Mouse (Mus musculus) heart, postnatal 25 days (tissue): Measurements from ENCODE around the gene T2. TPM values are rescaled to one million over a fixed set of nuclear protein-coding genes. Genes with fewer than 3 reads are reported as not detected.
"Not testable (repeated sequence)": the region's sequence is repeated elsewhere in the genome, so short reads cannot be mapped to it uniquely, and the experiment has no call there.

ENCODE experiments used
- DNase-seq: peaks from one replicate; pipeline ENCODE4 v3.0.0; 2022; ENCODE audit warnings: low spot score
- intact Hi-C: fragments of 180-260 bp; cut with DNase I; formaldehyde crosslinking; loops from one replicate; pipeline ENCODE4 v1.15.1; 2025
- total RNA-seq, 2 experiments: library from RNA; stranded (reverse); gene quantifications; 2 replicates each; pipeline ENCODE4 v1.2.3; 2021

The T2 gene
- under 1 TPM; 0.31 to 0.47 TPM for total RNA-seq

GRCm38 (mm10) chr17:8355692-8356091, at the start of gene T2:
TSS of gene T2 (plus strand) at chr17:8355992.
- no peak for DNase-seq
- intact Hi-C loops, result no loop called here

DNA sequence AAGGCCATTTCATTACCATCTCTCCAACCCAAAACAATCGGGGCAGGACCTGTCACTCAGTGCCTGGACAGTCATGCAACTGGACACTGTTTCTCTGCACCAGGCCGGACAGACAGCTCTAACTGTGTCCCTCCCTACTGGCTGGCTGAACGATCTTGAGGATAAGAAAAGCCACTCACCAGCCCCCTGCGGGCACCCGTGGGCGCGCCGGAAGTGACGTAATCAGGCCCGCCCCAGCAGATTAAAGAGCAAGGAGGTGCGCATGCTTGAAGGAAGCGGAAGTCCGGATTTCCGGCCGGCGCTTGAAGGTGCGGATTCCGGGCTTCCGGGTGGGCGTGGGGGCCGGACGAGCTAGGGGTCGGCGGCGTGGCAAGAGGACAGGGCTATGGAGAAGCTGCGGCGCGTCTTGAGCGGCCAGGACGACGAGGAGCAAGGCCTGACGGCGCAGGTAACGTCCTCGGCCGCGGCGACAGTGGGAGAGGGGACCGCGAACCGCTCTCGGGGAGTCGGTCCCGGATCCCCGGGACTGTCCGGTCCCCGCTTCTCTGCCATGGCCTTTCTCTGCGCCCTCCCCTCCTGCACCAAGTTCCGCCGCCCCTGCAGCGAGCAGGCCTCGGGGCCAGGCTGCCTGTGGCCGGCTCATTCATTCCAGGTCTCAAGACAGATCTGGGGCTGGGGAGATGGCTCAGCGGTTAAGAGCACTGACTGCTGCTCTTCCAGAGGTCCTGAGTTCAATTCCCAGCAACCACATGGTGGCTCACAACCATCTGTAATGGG, 44.8 kb upstream of the T2 start, which contains the start of gene Sft2d1:
Sft2d1 (plus strand) TSS at position 265 of the 777 bp plus-strand sequence.
- peak; percentile 92 for DNase-seq
- intact Hi-C loops, result loop anchor here (2.0 to 5.0 kb wide), 2 partner anchors 28 to 61 kb away; partner anchors contain the start of gene Mpc1

DNA sequence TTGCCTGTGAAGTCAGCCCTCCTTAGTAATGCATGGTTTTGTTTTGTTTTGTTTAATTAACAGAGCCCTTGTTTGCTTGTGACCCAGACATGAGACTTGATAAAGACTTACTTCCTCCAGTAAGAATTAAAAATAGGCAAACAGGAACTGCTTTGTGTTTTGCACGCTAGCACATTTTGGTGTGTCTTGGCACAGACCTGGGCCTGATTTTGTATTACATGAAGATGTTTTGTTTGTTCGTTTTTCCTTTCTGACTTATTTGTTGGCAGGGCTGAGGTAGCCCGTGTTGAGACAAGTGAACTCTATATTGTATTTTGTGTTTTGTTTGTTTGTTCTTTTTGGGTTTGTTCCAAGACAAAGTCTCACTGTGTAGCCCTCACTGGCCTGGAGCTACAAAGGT, 44.0 kb upstream of the T2 start:
- DNase-seq, result no peak
- intact Hi-C loops, result loop anchor here (2.0 to 5.0 kb wide), 2 partner anchors 29 to 61 kb away; partner anchors contain the start of gene Mpc1

DNA sequence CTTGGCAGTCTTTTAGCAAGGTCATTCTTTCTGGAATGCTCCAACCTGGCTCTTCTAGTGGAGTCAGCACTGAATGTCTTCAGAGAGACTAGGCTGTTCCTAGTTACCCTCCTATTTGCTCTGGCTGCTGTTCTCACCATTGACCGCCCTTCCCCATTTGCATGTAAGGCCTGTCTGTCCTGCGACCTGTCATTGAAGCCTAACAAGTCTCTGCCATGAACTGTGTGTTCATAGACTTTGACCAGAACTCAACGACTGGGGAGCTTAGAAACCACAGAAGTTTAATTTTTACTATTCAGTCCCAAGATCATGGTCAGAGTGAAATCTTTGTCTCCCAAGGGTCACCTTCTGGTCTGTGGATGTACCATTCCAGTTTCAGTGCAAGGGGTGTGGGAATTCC, 41.8 kb upstream of the T2 start:
- intact Hi-C loops, result loop anchor here (5.0 kb wide), 1 partner anchor 58 kb away; no protein-coding TSS in a partner anchor
- no peak for DNase-seq

- intact Hi-C loops, result no loop called here
- no peak for DNase-seq
Observed at GRCm38 (mm10) chr17:8316251-8316650, 39.5 kb upstream of the T2 start.

DNA sequence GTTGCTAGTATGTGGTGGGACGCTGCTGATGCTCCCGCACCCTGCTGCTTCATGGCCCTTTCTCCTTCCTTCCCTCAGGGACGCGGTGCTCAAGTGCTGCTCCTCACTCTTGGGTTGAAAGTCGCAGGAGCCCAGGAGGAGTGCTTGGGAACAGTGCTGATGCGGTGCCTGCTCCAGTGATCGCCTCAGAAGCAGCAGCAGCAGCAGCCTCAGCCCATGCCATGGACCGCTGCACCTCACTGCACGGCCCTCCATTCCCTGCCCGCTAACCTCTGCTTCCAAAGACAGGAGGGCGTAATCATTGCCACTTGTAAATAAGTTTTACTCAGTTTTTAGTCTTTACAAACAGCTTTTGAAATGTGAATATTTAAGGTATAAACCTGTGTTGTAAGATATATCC, 28.9 kb upstream of the T2 start:
- DNase-seq, intact Hi-C loops: not testable (repeated sequence)

- intact Hi-C loops, result no loop called here
- no peak for DNase-seq
Observed at GRCm38 (mm10) chr17:8328511-8329174, 27.1 kb upstream of the T2 start.

- no peak for DNase-seq
- intact Hi-C loops, result no loop called here
Observed at GRCm38 (mm10) chr17:8330602-8331001, 25.2 kb upstream of the T2 start.

GRCm38 (mm10) chr17:8337159-8337558, 18.6 kb upstream of the T2 start, which contains the start of gene Prr18:
TSS of gene Prr18 (plus strand) at chr17:8337459.
- intact Hi-C loops, DNase-seq: not testable (repeated sequence)

DNA sequence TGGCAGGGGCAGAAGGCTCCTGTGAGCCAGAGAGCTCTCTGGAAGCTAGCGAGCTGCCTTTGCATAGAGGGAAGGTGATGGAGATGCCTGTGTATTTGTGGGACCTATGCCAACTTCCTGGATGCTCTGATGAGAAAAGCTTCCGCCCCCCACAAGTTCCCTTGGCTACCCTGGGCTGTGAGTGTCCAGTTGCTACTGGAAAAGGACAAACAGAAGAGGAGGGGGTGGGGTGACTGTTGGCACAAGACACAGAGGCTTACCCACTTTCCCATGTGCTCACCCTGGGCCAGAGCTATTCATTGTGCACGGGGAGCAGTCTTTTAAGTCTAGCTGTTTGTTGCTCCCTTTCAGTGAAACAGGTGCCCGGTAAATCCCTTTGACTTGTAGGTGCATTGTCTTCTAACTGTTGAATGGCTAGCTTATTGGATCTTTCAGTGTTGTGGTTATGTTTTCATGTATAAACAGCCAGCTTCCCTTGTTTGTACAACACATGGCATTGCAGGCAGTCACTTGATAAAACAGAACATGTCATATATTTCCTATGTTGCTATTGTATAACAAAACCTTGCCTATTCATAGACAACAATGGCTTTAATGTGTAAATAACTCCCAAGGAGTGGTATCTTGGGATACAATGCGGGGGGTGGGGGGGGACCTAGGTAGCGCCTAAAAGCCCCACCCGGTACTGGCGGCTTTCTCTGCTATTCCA, 16.0 kb upstream of the T2 start:
- DNase-seq, result no peak
- intact Hi-C loops, result no loop called here

GRCm38 (mm10) chr17:8340407-8341359, 15.1 kb upstream of the T2 start:
- intact Hi-C loops, result no loop called here
- no peak for DNase-seq

DNA sequence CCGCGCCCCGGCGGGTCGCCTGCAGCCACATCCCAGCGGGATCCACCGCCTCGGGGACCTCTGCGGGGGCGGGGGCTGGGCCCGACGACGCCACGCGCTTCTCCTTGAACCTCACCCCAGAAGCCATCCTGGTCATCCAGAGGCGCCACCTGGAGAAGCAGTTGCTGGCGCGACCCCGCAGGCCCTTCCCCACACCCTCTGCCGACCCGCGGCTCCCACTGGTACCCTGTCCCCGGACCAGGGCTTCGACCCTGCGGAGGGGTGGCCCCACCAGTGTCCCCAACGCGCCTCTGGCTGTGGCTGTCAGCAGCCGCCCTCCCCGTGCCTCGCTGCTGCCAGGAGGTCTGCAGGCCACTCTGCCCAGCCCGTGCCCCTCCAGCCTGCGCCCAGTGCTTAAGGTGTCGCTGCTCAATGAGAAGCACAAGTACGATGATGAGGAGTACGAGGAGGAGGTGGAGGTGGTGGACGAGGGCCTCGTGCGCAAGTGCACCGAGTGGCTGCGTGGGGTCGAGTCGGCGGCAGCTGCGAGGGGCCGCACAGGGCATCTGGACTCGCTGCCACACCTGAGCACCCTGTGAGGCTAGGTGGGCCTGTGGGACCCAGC, 14.3 kb upstream of the T2 start:
- no peak for DNase-seq
- intact Hi-C loops, result no loop called here

- no peak for DNase-seq
- intact Hi-C loops, result no loop called here
Observed at GRCm38 (mm10) chr17:8342706-8343105, 13.1 kb upstream of the T2 start.

DNA sequence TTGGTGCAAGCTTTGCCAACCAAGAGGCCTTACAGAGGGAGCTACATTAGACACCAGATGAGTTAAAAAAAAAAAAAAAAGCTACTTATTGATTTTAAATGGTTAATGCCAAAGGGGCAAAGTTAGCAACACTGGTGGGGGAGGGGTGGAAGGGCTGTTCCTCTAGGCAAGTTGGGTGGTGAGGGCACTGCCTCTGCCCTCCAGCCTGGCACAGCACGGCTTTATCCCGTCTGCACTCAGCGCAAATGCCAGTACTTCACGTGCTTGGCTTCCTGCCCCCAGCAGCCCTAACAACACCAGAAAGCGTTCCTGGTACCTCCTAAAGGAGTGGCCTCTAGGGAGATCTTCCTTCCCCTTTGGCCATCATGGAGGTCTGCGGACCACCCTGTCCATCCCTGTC, 12.4 kb upstream of the T2 start:
- intact Hi-C loops, result no loop called here

DNA sequence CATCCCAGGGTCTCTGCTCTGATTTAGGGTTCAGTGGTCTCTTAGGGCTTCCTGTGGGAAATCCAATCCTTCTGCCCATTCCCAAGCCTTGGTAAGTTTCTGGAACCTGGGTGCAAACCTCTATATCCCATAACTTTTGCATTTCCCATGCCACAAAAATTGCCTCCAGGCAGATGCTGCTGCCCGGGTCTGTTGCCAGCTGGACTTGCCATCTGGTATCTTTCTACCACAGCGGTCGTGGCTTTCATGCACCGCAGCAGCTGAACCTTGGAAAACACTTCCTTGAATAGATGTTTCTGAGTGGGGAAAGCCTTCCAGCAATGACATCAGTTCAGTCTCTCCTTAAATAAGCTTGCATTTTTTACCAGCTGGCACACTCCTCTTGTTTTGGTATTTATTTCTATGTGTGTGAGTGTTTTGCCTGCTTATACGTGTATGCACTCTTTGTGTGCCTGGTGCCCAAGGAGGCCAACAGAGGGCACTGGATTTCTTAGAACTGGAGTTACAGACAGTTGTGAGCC, 8.0 kb upstream of the T2 start:
- intact Hi-C loops, result no loop called here

More for the DNA sequence above, 12.4 kb upstream of the T2 start:
- DNase-seq, result no peak

DNA sequence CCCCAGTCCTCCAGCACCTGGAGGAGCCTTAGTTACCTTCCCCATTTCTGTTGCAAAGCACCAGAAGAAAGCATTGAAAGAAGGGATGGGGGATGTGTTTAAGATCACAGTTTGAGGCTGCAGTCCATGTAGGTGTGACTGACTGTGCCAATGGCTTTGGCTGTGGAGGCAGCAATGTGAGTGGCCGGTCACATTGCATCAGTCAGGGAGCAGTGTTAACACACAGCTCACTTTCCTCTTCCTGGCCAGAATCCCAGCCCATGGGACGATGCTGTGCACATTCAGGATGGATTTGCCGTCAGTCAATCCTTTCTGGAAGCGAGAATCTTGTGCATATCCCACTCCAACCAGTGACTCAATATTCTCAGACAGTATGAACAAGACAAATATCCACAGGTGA, 6.9 kb upstream of the T2 start:
- intact Hi-C loops, result no loop called here

More for the DNA sequence above, 8.0 kb upstream of the T2 start:
- no peak for DNase-seq

GRCm38 (mm10) chr17:8351088-8351487, 4.7 kb upstream of the T2 start:
- no peak for DNase-seq
- intact Hi-C loops, result no loop called here

More for the DNA sequence above, 6.9 kb upstream of the T2 start:
- no peak for DNase-seq

GRCm38 (mm10) chr17:8357498-8357897, 1.7 kb downstream of the T2 start:
- intact Hi-C loops, result no loop called here
- no peak for DNase-seq

DNA sequence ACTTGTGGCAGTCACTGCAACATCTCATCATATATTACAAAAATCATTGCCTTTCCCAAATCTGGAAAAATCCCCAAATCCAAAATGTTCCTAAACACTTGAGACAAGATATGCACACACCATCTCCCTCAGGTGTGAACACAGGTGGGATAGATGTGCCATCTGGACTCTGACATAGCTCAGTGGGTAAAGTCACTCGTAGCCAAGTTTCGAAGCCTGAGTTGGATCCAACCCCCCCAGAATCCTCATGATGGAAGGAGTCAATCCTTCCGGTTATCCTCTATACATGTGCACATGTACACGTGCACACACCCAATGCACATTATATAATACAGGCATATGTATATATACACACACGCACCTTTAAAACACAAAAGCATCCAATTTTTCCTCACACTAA, 5.1 kb downstream of the T2 start:
- no peak for DNase-seq
- intact Hi-C loops, result no loop called here
